Mouse (Mus musculus): ENCODE results near the gene Zfp72.
A peak's percentile ranks its signal among the peaks of the same experiment; 100 is the strongest.

Gene Zfp72

DNA sequence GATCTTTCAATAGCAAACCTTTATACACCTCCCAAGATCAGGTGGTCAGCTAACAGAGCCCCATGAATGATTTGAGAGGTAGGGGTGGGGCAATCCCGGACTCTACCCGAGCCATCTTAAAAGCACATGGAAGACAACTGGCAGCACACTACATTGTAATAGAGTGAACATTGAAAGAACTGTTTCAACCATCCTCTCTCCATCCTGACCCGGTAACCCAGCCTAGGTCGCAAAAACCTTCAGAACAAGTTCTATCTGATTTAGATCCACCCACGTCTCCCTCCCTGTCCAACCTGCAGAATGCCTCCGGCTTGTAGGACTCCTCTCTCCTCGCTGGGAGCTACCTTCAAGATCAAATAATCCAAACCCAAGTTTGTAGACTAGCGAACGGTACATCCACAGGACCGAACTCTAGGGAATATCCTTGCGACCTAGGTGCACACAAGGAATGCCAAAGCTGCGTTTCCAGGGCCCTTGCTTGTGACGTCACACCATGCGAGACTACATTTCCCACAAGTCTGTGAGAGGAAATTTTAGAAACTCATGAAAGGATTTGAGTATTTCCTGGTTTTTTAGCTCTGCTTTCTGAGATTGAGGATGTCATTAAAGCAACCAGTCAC lies at the start of gene Zfp72:
Zfp72 (minus strand) TSS at position 466 of the 620 bp plus-strand sequence.
- peak; percentile 78 for DNase-seq (ENCODE audit: low read depth, low spot score)

DNA sequence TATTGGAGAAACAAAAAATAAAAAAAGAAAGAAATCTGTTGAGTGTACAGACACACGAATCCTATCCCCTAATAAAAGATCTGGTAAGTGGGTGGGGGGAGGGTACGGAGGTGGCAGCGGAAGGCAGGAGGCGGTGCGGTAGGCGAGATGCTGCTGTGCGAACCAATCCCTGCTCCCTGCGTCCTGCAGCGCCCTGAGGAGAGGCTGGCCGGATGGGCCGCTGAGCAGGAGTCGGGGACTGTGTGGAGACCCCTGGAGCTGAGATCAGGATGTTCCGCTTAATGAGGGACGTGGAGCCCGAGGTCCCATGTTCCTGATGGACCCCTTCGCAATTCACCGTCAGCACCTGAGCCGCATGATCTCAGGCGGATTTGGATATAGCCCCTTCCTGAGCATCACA lies 49.3 kb upstream of the Zfp72 start:
- no peak for DNase-seq (ENCODE audit: low read depth, low spot score)

DNA sequence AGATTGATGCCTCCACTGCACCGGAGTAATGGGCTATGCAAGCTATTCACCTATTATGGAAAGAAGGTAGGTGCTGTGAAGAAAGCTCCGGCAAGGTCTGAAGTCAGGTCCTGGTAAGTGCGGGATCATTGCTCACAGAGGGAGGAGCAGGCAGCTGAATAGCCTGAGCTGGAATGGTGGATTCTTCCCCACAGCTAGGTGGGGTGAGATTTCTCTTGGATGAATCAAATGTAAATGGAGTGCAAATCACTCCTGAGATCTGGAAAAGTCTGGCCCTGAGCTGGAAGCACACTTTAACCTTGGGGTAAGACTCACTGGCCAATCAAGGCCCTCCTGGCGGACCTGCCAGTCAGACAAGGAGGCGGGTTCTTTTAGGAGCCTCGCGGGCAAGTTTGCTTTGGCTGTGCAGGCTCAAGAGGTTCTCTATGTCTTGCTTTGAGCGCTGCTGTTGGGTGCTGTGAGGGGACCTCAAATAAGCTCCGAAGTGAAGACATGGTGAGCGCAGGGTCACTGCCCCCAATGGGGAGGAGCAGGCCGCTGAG lies 8.7 kb upstream of the Zfp72 start, which contains the start of gene Ftl1-ps1:
Ftl1-ps1 (plus strand) TSS at position 397 of the 542 bp plus-strand sequence.
- DNase-seq (ENCODE audit: low read depth, low spot score): no peak

DNA sequence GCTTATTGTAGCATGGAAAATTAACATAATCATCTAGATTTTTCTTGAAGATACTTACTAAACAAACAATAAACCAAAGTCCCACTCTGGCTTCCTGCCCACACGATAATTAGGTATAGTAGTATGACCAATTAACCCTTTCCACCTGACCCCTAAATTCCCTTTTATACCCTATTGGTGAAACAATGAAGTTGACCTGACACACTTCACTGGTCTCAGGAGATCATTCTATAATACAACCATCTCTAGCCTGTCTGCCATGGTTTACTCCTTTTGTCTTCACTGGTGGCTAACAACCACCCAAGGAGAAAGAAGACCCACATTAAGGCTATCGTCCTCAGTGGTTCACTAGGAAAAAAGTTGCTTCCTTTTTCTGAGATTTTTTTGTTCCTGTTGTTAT lies 520 bp upstream of the Zfp72 start:
- no peak for DNase-seq (ENCODE audit: low read depth, low spot score)

DNA sequence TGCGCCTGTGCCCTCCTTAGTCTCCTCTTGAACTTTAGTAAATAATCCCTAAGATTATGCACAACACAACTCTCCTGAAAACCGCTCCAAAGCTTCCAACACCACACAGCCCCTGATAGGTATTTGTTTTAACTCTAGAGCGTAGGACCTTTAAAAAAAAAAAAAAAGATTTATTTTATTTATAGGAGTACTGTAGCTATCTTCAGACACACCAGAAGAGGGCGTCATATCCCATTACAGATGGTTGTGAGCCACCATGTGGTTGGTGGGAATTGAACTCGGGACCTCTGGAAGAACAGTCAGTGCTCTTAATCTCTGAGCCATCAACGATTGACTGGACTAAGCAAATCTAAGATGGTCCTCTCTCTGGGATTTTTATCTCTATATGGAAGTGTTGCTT lies 906 bp downstream of the Zfp72 start:
- no peak for DNase-seq (ENCODE audit: low read depth, low spot score)

DNA sequence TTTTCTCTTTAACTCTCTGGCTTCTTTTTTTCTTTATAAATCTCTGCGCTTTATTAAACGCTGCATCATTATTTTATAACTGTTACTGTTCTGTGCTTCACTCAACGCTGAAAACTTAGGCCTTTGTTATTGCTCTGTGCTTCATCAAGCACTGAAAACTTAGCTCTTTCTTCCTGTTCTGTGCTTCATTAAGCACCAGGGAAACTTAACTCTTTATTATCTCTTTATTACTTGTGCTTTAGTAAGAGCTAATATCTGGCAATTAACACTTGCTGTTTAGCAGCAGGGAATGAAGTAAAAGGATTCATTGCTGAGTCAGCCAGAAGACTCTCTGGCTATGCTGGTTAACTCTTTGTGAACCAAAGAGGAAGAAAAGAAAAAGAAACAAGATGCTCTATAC lies 8.3 kb downstream of the Zfp72 start:
- no peak for DNase-seq (ENCODE audit: low read depth, low spot score)

DNA sequence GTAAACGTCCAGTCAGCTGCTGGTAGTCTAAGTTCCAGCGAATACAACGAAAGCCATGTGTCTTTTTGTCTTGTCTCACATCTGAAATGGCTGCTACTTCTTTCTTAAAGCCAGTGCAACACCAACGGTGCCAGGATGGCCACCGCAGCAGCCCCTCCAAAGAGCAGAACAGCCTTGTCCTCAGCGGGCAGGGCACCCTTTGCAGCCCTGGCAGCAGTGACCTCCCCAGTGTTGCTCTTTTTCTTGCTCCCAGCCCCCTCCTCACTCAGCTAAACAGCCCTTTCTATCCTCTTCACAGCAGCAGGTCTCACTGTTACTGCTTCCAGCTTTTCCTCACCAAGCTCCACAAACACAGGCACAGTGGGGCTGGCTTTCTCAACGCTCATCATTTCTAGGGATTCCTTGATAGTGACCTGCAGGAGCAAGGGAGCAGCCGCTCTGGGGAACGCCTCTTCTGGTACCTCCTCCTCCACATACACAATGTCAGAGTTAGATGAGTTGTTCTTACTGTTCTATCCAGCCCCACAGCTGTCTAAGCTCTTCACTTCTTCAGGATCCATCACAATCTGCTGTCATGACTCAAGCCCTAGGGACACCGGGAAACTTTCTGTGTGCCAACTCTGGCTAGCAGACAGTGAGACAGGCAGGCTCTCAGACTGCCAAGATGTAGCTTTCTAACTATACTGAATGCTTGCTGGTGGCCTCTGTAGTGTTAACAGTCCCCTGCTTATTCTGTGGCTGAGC lies 8.9 kb downstream of the Zfp72 start:
- no peak for DNase-seq (ENCODE audit: low read depth, low spot score)

DNA sequence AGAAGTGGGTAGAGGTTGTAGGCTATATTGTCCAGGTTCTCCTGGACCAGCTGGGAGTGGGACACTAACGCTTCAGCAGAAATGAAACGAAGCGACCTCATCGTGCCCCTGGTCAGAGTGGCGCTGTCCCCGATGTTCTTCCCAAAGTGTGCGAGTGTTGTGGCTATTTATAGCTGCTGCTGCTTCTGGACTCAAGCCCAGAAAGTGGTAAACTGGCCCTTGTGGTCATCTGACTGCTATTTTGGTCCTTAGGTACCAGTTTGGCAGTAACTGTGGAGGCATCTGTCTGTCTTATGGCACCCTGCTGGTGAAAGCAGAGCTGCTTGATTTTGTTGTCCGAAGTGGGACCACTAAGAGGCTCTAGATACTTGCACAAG lies 26.8 kb downstream of the Zfp72 start, which contains the start of gene Lrrc14b:
Lrrc14b (minus strand) TSS at position 147 of the 377 bp plus-strand sequence.
- no peak for DNase-seq (ENCODE audit: low read depth, low spot score)

DNA sequence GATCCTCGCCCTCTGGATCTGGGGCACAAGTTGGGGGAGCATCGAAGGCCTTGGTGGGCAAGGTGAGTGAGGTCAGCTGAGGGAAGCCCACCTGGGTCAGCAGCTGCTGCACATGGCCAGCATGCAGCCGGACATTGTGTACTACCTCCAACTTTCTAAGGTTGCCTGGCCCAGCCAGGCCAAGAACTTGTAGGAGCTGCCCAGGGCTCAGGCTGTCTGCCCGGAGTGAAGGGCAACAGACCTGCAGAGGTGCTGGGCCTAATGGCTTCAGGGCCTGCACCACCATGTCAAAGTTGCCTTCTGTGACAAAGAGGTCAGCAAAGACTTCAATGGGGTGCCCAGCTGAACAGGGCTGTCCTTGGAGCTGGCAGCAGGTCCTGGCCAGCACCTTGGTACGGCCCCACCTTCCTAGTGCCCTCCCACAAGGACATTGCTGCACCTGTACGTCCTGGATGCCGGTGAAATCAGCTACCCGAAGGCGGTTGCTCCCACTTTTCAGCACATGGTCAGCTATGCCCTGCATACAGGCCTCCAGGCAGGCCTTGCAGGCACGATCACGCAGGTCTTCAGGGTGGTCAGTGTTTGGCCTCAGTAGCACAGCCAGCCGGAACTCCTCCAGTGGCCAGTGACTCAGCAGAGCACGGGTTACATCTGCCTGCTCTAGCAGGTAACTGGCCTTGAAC lies 27.3 kb downstream of the Zfp72 start:
- DNase-seq (ENCODE audit: low read depth, low spot score): no peak

DNA sequence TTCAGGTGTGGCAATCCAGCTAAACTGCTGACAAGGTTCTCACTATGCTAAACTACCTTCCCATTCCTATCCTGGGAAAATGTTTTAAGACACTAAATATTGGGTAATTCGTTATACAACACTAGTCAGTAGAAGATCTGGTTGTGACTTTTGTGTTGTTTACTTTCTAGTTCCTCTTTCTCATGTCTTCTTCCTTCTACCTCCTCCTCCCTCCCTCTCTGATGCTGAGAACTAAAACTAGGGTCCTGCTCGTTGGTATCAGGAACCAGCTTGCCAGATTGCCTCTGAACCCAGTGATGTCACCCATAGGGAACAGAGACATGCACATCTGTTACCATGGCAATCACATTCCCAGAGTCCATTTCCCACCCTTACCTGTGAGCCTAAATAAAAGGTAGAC lies 28.4 kb downstream of the Zfp72 start:
- no peak for DNase-seq (ENCODE audit: low read depth, low spot score)

DNA sequence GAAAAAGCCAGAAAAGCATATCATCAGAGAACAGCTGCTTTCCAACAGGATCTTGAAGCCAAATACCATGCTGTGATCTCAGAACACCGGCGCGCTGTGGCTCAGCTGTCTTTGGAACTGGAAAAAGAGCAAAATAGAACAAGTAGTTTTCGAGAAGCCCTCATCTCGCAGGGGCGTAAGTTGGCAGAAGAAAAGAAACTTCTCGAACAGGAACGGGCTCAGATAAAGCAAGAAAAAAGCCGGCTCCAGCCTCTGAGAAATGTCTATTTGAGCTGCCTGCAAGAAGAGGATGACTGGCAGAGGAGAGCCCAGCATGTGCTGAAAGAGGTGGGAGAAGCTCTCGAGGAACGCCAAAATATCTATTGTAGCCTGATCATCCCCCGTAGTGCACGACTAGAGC lies 34.1 kb downstream of the Zfp72 start:
- DNase-seq (ENCODE audit: low read depth, low spot score): no peak

DNA sequence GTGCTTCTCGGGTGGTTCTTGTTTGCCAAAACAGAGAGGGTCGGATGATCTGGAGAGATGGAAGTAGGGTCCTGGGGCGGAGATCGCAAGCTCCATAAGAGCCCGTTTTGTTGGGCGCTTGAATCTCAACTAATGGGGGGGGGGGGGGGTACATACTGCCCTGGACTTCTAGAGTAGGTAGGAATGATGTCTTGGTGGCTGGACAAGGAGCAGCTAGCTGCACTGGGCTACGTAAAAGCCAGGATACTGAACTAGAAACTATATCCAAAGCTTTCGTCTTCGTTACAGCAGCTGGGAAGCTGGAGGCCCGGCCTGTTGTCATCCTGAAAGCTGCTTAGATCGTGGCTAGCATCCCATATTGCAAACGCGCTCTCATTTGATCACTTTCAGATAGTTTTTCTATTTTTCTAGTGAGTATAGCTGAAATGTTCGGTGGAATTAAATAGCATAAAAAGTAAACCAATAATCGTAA lies 40.2 kb downstream of the Zfp72 start:
- no peak for DNase-seq (ENCODE audit: low read depth, low spot score)

DNA sequence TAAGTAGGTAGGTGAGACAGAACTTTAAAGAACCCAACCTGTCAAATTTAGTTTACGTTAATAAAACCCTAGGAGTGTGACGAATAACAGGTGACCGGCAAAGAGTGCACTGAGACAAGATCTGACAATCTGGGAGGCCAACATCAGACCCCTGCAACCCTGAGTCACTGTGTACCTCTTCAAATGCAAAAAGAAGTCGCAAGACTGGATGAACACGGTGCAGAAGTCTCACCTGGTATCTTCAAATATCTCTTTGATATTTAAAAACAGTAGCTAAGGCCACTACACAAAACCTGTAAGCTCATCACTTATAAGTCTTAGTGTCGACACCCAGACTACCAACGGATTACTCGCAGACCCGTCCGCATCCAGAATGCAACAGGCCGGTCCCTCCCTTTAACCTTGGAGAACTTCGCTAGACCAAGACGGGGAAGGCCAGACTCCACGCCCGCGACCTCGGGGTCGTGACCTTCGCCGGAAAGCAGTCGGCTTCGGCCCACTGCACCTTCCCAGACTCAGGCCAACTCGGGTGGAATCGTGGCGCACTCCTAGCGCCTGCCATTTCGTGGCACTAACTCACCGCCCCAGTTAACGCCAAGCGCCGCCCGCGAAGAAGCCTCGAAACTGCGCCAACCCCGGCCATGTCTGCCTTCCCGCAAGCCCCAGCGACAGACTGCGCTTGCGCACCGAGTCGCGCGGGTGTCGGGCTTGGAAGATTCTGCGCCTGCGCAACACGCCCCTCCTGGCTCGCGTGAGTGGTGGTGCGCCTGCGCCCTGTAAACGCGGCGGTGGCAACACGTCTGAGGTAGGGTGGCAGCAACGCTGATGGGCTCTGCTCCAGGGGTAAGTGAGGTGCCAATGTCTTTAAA lies 40.8 kb downstream of the Zfp72 start, which contains the start of the genes Sdha and Ccdc127:
Sdha (minus strand) TSS at position 715 of the 869 bp plus-strand sequence.
Ccdc127 (plus strand) TSS at position 744 of the 869 bp plus-strand sequence.
- peak; percentile 100 for DNase-seq (ENCODE audit: low read depth, low spot score)

DNA sequence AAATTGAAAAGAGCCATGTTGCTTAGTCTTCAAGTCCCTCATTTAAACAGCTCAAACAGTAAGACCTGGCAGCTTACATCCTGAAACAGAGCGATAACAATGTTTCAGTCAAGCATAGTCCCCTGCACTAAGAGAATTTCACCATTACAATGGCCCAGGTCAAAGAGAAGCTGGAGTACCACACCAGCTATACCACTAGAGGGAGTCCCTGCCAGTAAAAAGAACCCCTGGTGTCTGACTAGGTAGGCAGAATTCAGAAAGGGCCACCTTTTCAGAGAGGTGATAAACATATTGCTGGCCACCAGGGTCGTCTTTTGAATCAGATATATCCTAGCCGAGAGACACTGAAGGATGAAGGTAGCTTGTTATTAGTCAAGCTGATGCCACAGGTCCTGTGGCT lies 49.6 kb downstream of the Zfp72 start:
- DNase-seq (ENCODE audit: low read depth, low spot score): peak; percentile 80

DNA sequence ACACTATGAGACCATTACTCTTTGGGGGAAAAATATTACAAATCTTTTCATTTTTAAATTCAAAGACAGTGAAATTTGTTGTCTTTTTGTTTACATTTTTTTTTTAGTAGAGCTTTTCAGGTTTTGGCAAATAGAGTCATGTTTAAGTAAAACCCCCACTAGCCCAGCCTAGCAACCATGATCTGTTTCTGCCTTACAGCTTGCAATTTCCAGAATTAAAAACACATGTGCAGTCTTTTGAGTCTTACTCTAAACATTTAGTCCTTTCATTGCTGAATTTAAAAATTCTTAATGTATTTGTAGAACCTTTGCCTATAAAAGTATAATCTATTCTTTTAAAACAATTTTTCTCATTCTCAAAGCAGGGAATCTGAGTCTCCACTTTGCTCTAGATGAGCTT lies 61.3 kb downstream of the Zfp72 start:
- DNase-seq (ENCODE audit: low read depth, low spot score): no peak
